Mouse (Mus musculus) ES-E14 (cell line): ENCODE measurements at regions not wholly inside any gene's neighbourhood (a gene's known extent, or its start where the extent isn't known, plus 50 kb on each side); places are given as distances from the start of the nearest gene placed in this dataset.

Experiments used
- DNase-seq: peaks from one replicate; pipeline ENCODE4 v3.0.0-alpha.2; 2013; ENCODE audit warnings: low read depth, low spot score
- H3K27ac ChIP-seq: 2 replicates; pipeline ENCODE4 v1.5.1; 2012; ENCODE audit warnings: low read depth, mild to moderate bottlenecking, low read length, moderate library complexity, mixed read lengths; ENCODE audit not compliant: poor library complexity, insufficient read depth, severe bottlenecking
- H3K36me3 ChIP-seq: 2 replicates; pipeline ENCODE4 v1.6.1; 2012; ENCODE audit warnings: mild to moderate bottlenecking, low read length, moderate library complexity, mixed read lengths; ENCODE audit not compliant: control insufficient read depth, poor library complexity, insufficient read depth, severe bottlenecking
- H3K4me1 ChIP-seq, 2 experiments: fragments of 150-350 bp in 1 of 2; sonication (generic) in 1 of 2; 2 replicates each; pipeline ENCODE4 v1.6.1; 2012; ENCODE audit warnings: low read length in 2 of 2, mild to moderate bottlenecking in 1 of 2, mixed read lengths in 1 of 2; ENCODE audit not compliant: control insufficient read depth in 2 of 2, insufficient read depth in 2 of 2, poor library complexity in 1 of 2
- H3K4me3 ChIP-seq, 2 experiments: fragments of 150-350 bp in 1 of 2; sonication (generic) in 1 of 2; 2 replicates each; pipeline ENCODE4 v1.5.1; 2012; ENCODE audit warnings: low read length in 2 of 2, low read depth in 1 of 2, mild to moderate bottlenecking in 1 of 2, mixed read lengths in 1 of 2; ENCODE audit not compliant: insufficient read depth in 1 of 2, poor library complexity in 1 of 2, severe bottlenecking in 1 of 2
- H3K9ac ChIP-seq: 2 replicates; pipeline ENCODE4 v1.6.1; 2012; ENCODE audit warnings: low read depth, mild to moderate bottlenecking, low read length, mixed read lengths; ENCODE audit not compliant: poor library complexity, insufficient read depth, severe bottlenecking
- H3K9me3 ChIP-seq: fragments of 150-350 bp; sonication (generic); 2 replicates; pipeline ENCODE4 v1.6.1; 2012; ENCODE audit warnings: low read depth, mild to moderate bottlenecking, low read length; ENCODE audit not compliant: control insufficient read depth, insufficient read depth
- CHD2 ChIP-seq: IDR thresholded peaks from 2 replicates; pipeline ENCODE4 v1.6.1; 2014; ENCODE audit warnings: mild to moderate bottlenecking, low read depth, low read length, inconsistent platforms
- HCFC1 ChIP-seq: IDR thresholded peaks from 2 replicates; pipeline ENCODE4 v1.6.1; 2012; ENCODE audit warnings: low read length, inconsistent platforms, borderline replicate concordance; ENCODE audit not compliant: insufficient read depth
- MAFK ChIP-seq: IDR thresholded peaks from 2 replicates; pipeline ENCODE4 v1.6.1; 2014; ENCODE audit warnings: mild to moderate bottlenecking, low read depth, low read length, inconsistent platforms; ENCODE audit not compliant: insufficient read depth
- ZC3H11A ChIP-seq: IDR thresholded peaks from 2 replicates; pipeline ENCODE4 v1.6.1; 2012; ENCODE audit warnings: low read depth, mild to moderate bottlenecking, inconsistent platforms, low read length, borderline replicate concordance
- ZNF384 ChIP-seq: IDR thresholded peaks from 2 replicates; pipeline ENCODE4 v1.6.1; 2012; ENCODE audit warnings: low read depth, low read length, inconsistent platforms
- in situ Hi-C, 2 experiments: fragments of 600-800 bp; cut with MboI; formaldehyde crosslinking; loops; one replicate each; pipeline ENCODE4 v1.15.1; 2025; ENCODE audit warnings: low sequenced_read_pairs in 2 of 2, inconsistent platforms in 1 of 2; ENCODE audit not compliant: unreplicated experiment in 2 of 2

GRCm38 (mm10) chr13:103459486-103460147 is 125.3 kb upstream of the Mast4 start:
- Histone ChIP-seq H3K36me3 (no peaks in the 10 kb centered on the region), H3K4me3 (no peak overlapping the region), H3K4me1 (no peaks in the 10 kb centered on the region), H3K9me3 (no peaks in the 10 kb centered on the region), H3K27ac (no peak overlapping the region), H3K9ac (no peak overlapping the region)
- TF ChIP-seq HCFC1, result no peak
- TF ChIP-seq CHD2, result no peak
- in situ Hi-C loops, result no loop called here
- DNase-seq, result peak; percentile 9

GRCm38 (mm10) chr13:103452837-103453236 is 118.5 kb upstream of the Mast4 start:
- DNase-seq, result no peak
- H3K4me1 ChIP-seq, result no peaks in the 10 kb centered on the region
- no peak for TF ChIP-seq ZC3H11A
- no peak for TF ChIP-seq CHD2
- no peak for TF ChIP-seq HCFC1
- TF ChIP-seq MAFK, result no peak
- TF ChIP-seq ZNF384, result no peak
- H3K27ac ChIP-seq, result no peak overlapping the region
- no peak overlapping the region for H3K4me3 ChIP-seq
- H3K9me3 ChIP-seq, result no peaks in the 10 kb centered on the region
- no peaks in the 10 kb centered on the region for H3K36me3 ChIP-seq
- no peak overlapping the region for H3K9ac ChIP-seq
- in situ Hi-C loops, result no loop called here

- no peak overlapping the region for H3K4me3 ChIP-seq
- H3K9me3 ChIP-seq, result no peaks in the 10 kb centered on the region
- TF ChIP-seq ZNF384 (no peak), CHD2 (no peak), MAFK (no peak), HCFC1 (no peak), ZC3H11A (no peak)
- H3K27ac ChIP-seq, result no peak overlapping the region
- H3K36me3 ChIP-seq, result no peaks in the 10 kb centered on the region
- in situ Hi-C loops, result no loop called here
- no peak overlapping the region for H3K9ac ChIP-seq
- no peak for DNase-seq
- no peaks in the 10 kb centered on the region for H3K4me1 ChIP-seq
Measured at GRCm38 (mm10) chr13:103430589-103430988, 96.3 kb upstream of the Mast4 start.

GRCm38 (mm10) chr13:103424011-103424410 is 89.7 kb upstream of the Mast4 start:
- in situ Hi-C loops, result no loop called here
- H3K27ac ChIP-seq, result no peak overlapping the region
- no peaks in the 10 kb centered on the region for H3K36me3 ChIP-seq
- H3K4me1 ChIP-seq, result no peaks in the 10 kb centered on the region
- no peak overlapping the region for H3K4me3 ChIP-seq
- TF ChIP-seq MAFK (no peak), HCFC1 (no peak)
- DNase-seq, result no peak
- H3K9ac ChIP-seq, result no peak overlapping the region
- no peaks in the 10 kb centered on the region for H3K9me3 ChIP-seq

- Histone ChIP-seq H3K27ac (no peak overlapping the region), H3K9ac (no peak overlapping the region), H3K9me3 (no peaks in the 10 kb centered on the region), H3K36me3 (no peaks in the 10 kb centered on the region), H3K4me3 (no peak overlapping the region), H3K4me1 (no peaks in the 10 kb centered on the region)
- DNase-seq, result no peak
- in situ Hi-C loops, result no loop called here
- TF ChIP-seq CHD2 (no peak), ZC3H11A (no peak), ZNF384 (no peak), HCFC1 (no peak), MAFK (no peak)
Measured at GRCm38 (mm10) chr13:103423417-103423816, 89.1 kb upstream of the Mast4 start.
